Comparison of ENCODE assay signal across 8 mouse cellular contexts in genomic region chr6:72899781-72900681, GRCm38 (mm10). TPM values are rescaled to one million over a fixed set of nuclear protein-coding genes. Genes with fewer than 3 reads are reported as not detected.
A peak's percentile ranks its signal among the peaks of the same experiment; 100 is the strongest.
DNase-seq lines count a peak whose midpoint lies in the region; ATAC-seq and TF ChIP-seq lines count a peak whose summit lies in the region.

TSS of gene Kcmf1 (minus strand) at chr6:72899979.

- ATAC-seq in frontal cortex, adult (ENCODE audit: low TSS enrichment), result peak; percentile 66
- peak; percentile 43 to 54 for ATAC-seq in hematopoietic stem cell, adult 5-6 weeks (replicated peaks in 1 of 2; ENCODE audit: insufficient read depth in 1 of 2, low FRiP score in 2 of 2, low TSS enrichment in 1 of 2, low read depth in 1 of 2, poor library complexity in 2 of 2, severe bottlenecking in 2 of 2)
- ATAC-seq in lung, postnatal 0 days, result peak; percentile 85

- peaks cover 0 to 10% of the 10 kb centered on the region in 2 experiments; a peak in 2 of 4 replicates for H3K4me1 ChIP-seq in MEL (ENCODE audit: control insufficient read depth in 1 of 2, insufficient read depth in 2 of 2, low read length in 2 of 2)
- H3K4me1 ChIP-seq in lung, postnatal 0 days (ENCODE audit: insufficient read depth, low read depth, low read length), result peaks cover 9% of the 10 kb centered on the region; the same call in 1 of the 2 replicates

- peak within 1 kb of the TSS; percentile 84 for H3K4me2 ChIP-seq in lung, postnatal 0 days (replicated peaks; ENCODE audit: low read depth, low read length)

- peak within 1 kb of the TSS; percentile 100 for H3K9ac ChIP-seq in MEL (ENCODE audit: control insufficient read depth, low read depth, low read length, poor library complexity, severe bottlenecking)
- H3K9ac ChIP-seq in lung, postnatal 0 days (replicated peaks; ENCODE audit: low read depth), result peak within 1 kb of the TSS; percentile 98

- no peak for TF ChIP-seq CTCF in MEL (IDR thresholded peaks at IDR 0.05 in 2 of 3, conservative IDR thresholded peaks at IDR 0.05 in 1 of 3; ENCODE audit: control insufficient read depth in 1 of 3, insufficient read depth in 1 of 3, low read depth in 2 of 3, low read length in 3 of 3, poor library complexity in 1 of 3, severe bottlenecking in 1 of 3)
- no peak for TF ChIP-seq CTCF in lung, postnatal 0 days (IDR thresholded peaks at IDR 0.05)

- no peaks in the 10 kb centered on the region for H3K9me3 ChIP-seq in MEL (replicated peaks; ENCODE audit: insufficient read depth, low read length)
- H3K9me3 ChIP-seq in lung, postnatal 0 days (ENCODE audit: low read length), result no peaks in the 10 kb centered on the region

- H3K27me3 ChIP-seq in MEL (ENCODE audit: control insufficient read depth in 1 of 2, insufficient read depth in 2 of 2, low read length in 2 of 2), result no peaks in the 10 kb centered on the region
- H3K27me3 ChIP-seq in lung, postnatal 0 days (replicated peaks; ENCODE audit: insufficient read depth, low read length), result no peaks in the 10 kb centered on the region

- TF ChIP-seq RAD21 in MEL (IDR thresholded peaks at IDR 0.05; ENCODE audit: low read depth, low read length), result no peak

- H3K27ac ChIP-seq in MEL (ENCODE audit: control insufficient read depth, low read depth, low read length), result peak within 1 kb of the TSS; percentile 78
- H3K27ac ChIP-seq in lung, postnatal 0 days (ENCODE audit: low read length), result peak within 1 kb of the TSS; percentile 100

- DNase-seq in MEL (ENCODE audit: low read depth, low spot score), result peak; percentile 73
- DNase-seq in cerebellum, adult 8-10 months, result peak; percentile 68
- DNase-seq in layer of hippocampus, adult 9-11 months, result peak; percentile 59
- DNase-seq in lung, postnatal 0 days (ENCODE audit: low spot score), result peak; percentile 87
- DNase-seq in ovary, postnatal 14 days (ENCODE audit: low spot score), result peak; percentile 60
- DNase-seq in thymus, postnatal 14 days, result peak; percentile 78

- TF ChIP-seq POLR2A in MEL (IDR thresholded peaks at IDR 0.05; ENCODE audit: control insufficient read depth in 1 of 2, insufficient read depth in 1 of 2, low read depth in 1 of 2, low read length in 2 of 2, poor library complexity in 1 of 2), result peak; percentile 51 to 91; a peak in 3 of 4 replicates

- TF ChIP-seq EP300 in MEL (IDR thresholded peaks at IDR 0.05; ENCODE audit: low read depth in 1 of 2, low read length in 2 of 2), result no peak
- TF ChIP-seq EP300 in lung, postnatal 0 days (IDR thresholded peaks at IDR 0.05), result no peak

- peak within 1 kb of the TSS; percentile 88 to 95 for H3K4me3 ChIP-seq in MEL (ENCODE audit: control insufficient read depth in 1 of 2, insufficient read depth in 1 of 2, low read depth in 2 of 2, low read length in 2 of 2)
- H3K4me3 ChIP-seq in lung, postnatal 0 days (ENCODE audit: low read depth, low read length), result peak within 1 kb of the TSS; percentile 98

- peaks cover 2 to 20% of the 10 kb centered on the region in 2 experiments; a peak in 3 of 4 replicates for H3K36me3 ChIP-seq in MEL (ENCODE audit: control insufficient read depth in 1 of 2, insufficient read depth in 2 of 2, low read length in 2 of 2)
- H3K36me3 ChIP-seq in lung, postnatal 0 days (ENCODE audit: insufficient read depth, low read length), result no peaks in the 10 kb centered on the region

- H3K79me2 ChIP-seq in MEL (ENCODE audit: control insufficient read depth, insufficient read depth, low read length, poor library complexity), result peaks cover 52% of the 10 kb centered on the region

- WGBS in lung, postnatal 0 days, result 0% methylated on average over 55 of the region's 113 CpGs

TF ChIP-seq in MEL, 35 proteins besides CTCF, POLR2A, EP300 and RAD21:
- TF ChIP-seq SMC3 (IDR thresholded peaks at IDR 0.05; ENCODE audit: low read depth, low read length) (no peak), MAZ (IDR thresholded peaks at IDR 0.05; ENCODE audit: low read depth, low read length) (0 out of 2 replicates have a peak, but pooled peaks have one; percentile 16), ZMIZ1 (IDR thresholded peaks at IDR 0.05; ENCODE audit: low read depth, low read length) (peak; percentile 51; the same call in 1 of the 2 replicates), MYB (IDR thresholded peaks at IDR 0.05; ENCODE audit: low read depth, low read length) (no peak), CHD1 (IDR thresholded peaks at IDR 0.05; ENCODE audit: low read depth, low read length) (no peak; the same call in 1 of the 2 replicates), ZNF384 (IDR thresholded peaks at IDR 0.05; ENCODE audit: low read depth, low read length) (no peak), JUND (IDR thresholded peaks at IDR 0.05; ENCODE audit: low read depth, low read length) (no peak), SIN3A (IDR thresholded peaks at IDR 0.05; ENCODE audit: low read length) (peak; percentile 60; the same call in 1 of the 2 replicates), E2F4 (IDR thresholded peaks at IDR 0.05; ENCODE audit: borderline replicate concordance, low read depth, low read length) (no peak; the same call in 1 of the 2 replicates), MXI1 (IDR thresholded peaks at IDR 0.05; ENCODE audit: low read depth, low read length) (peak; percentile 95), NELFE (IDR thresholded peaks at IDR 0.05; ENCODE audit: low read depth, low read length) (peak; percentile 57), HCFC1 (IDR thresholded peaks at IDR 0.05; ENCODE audit: low read depth, low read length) (peak; percentile 38; the same call in 1 of the 2 replicates), BHLHE40 (IDR thresholded peaks at IDR 0.05; ENCODE audit: borderline replicate concordance, low read depth, low read length) (no peak), POLR2AphosphoS2 (IDR thresholded peaks at IDR 0.05; ENCODE audit: low read length) (0 out of 2 replicates have a peak, but pooled peaks have one; percentile 25), USF1 (IDR thresholded peaks at IDR 0.05; ENCODE audit: low read depth, low read length) (peak; percentile 69), CHD2 (IDR thresholded peaks at IDR 0.05; ENCODE audit: low read length) (no peak), TCF12 (IDR thresholded peaks at IDR 0.05; ENCODE audit: low read depth, low read length) (no peak), MYC (IDR thresholded peaks at IDR 0.05; ENCODE audit: low read depth, low read length) (peak; percentile 97), UBTF (IDR thresholded peaks at IDR 0.05; ENCODE audit: borderline replicate concordance, insufficient read depth, low read depth, low read length) (no peak), KAT2A (conservative IDR thresholded peaks at IDR 0.05; ENCODE audit: low read depth, low read length) (no peak; the same call in 1 of the 2 replicates), ETS1 (IDR thresholded peaks at IDR 0.05; ENCODE audit: low read depth, low read length) (no peak), ELF1 (IDR thresholded peaks at IDR 0.05; ENCODE audit: low read depth, low read length) (0 out of 2 replicates have a peak, but pooled peaks have one; percentile 32), NRF1 (IDR thresholded peaks at IDR 0.05; ENCODE audit: insufficient read depth, low read depth, low read length, poor library complexity, severe bottlenecking) (no peak), MAX (IDR thresholded peaks at IDR 0.05; ENCODE audit: low read length) (peak; percentile 94), GATA1 (IDR thresholded peaks at IDR 0.05; ENCODE audit: low read depth, low read length) (no peak), RCOR1 (IDR thresholded peaks at IDR 0.05; ENCODE audit: low read depth, low read length) (no peak)

RNA-seq across cellular contexts. Expression of gene Kcmf1, which starts in this region (rescaled TPM):
- 77.0 and 92.4 TPM in 2 replicates for total RNA-seq in MEL (2012; rRNA removed)
- 100 to 1,000 TPM; 133 to 195 TPM for polyA plus RNA-seq in MEL (2012; ENCODE audit: insufficient read depth in 1 of 2, insufficient read length in 2 of 2, low read depth in 1 of 2, low replicate concordance in 2 of 2, missing spikeins in 1 of 2)
- 112 and 159 TPM in 2 replicates for total RNA-seq in hematopoietic stem cell, adult 5-6 weeks (2017)
- 43.0 and 47.6 TPM in 2 replicates for polyA plus RNA-seq in lung, postnatal 0 days (2015; fragmentation: Nextera tagmentation; extraction: Ambion mirVana)

Comparison
In these comparisons a context has a peak if more than half of its experiments do, and no peak if none do; other contexts are left out.
1. Peak in every context shown above with its lines: DNase-seq, ATAC-seq, H3K4me3 ChIP-seq and H3K27ac ChIP-seq.